Mouse (Mus musculus) yolk sac, embryonic 10.5 days (tissue): ENCODE data around the gene Gstp3.
"Not testable (repeated sequence)": the region's sequence is repeated elsewhere in the genome, so short reads cannot be mapped to it uniquely, and the experiment has no call there.

Source experiments
- DNase-seq: peaks from one replicate; pipeline ENCODE4 v3.0.0-alpha.2; 2017; ENCODE audit warnings: low spot score

The Gstp3 gene

DNA sequence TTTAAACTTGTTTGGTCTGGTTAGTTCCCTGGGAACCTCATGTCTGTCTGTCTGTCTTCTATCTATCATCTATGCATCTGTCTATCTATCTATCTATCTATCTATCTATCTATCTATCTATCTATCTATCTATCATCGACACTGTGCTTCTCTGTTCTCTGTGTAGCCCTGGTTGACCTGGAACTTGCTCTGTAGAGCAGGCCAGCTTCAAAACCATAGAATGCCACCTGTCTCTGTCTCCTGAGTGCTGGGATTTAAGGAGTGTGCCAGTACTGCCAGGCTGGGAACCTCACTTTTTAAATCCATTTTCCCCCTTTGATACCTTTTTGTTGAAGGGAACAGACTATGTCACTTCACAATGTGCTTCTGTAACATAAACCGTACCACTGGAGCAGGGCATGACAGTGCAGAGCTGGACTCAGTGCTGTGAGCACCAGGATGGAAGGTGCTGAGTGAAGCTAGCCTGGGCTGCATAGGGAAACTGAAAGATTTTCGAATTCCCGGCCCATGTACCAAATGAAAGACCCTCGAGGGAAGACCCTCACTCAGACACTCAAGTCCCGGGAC, 1.6 kb upstream of the Gstp3 start:
- DNase-seq, result no peak

DNA sequence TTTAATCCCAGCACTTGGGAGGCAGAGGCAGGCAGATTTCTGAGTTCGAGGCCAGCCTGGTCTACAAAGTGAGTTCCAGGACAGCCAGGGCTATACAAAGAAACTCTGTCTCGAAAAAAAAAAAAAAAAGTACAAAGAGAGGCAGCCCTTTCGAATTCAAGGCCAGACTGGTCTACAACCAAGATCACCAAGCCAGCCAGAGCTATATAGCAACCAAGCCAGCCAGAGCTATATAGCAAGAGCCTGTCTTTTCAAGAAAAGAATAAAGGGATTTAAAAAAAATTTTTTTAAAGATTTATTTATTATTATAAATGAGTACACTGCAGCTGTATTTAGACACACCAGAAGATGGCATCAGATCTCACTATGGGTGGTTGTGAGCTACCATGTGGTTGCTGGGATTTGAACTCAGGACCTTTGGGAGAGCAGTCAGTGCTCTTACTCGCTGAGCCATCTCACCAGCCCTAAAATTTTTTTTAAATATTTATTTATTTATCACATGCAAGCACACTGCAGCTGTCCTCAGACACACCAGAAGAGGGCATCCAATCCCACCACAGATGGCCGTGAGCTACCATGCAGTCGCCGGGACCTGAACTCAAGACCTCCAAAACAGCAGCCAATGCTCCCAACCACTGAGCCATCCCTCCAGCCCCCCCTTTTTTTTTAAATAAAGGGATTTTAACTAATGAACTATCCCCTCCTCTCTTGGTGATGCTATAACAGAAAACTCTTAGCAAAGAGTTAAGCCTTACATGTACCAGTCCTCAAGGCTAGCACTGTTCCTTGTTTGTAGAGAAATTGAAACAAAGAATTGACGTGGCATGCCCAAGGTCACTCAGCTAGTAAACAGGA, 902 bp upstream of the Gstp3 start:
- not testable (repeated sequence) for DNase-seq

DNA sequence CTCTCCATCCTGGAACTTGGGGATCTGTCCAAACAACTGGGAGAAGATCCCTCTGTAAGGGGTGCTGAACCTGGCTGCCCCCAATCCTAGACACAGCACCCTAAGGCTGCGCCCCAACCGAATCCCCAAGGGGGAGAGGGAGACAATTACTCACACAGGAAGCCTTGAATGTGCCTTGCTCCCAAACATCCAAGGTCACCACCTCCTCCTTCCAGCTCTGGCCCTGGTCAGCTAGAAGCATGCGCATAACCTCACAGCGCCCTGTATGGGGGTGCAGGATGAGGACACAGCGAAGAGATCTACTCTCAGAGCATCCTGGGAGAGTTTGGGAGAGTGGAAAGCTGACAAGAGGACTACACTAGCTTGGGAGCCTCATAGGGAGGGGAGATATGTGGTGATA, 788 bp downstream of the Gstp3 start:
- no peak for DNase-seq

DNA sequence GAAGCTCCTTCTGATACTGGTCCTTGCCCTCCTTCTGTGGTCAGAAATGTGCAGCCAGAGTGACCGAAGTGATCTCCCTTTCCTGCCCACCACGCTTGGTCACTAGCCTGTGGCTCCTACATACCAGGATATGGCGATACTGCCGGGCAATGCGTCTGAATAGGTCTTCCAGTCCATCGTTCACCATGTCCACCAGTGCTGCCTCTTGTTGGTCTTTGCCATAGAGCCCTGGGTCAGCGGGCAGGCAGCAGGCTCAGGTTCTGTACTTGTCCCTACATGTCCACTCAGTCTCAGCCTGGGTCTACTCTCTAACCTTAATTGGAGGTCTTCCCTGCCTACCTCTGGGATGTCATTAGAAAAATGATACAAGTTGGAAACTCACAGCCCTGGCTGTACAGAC, 1.4 kb downstream of the Gstp3 start:
- DNase-seq, result no peak

DNA sequence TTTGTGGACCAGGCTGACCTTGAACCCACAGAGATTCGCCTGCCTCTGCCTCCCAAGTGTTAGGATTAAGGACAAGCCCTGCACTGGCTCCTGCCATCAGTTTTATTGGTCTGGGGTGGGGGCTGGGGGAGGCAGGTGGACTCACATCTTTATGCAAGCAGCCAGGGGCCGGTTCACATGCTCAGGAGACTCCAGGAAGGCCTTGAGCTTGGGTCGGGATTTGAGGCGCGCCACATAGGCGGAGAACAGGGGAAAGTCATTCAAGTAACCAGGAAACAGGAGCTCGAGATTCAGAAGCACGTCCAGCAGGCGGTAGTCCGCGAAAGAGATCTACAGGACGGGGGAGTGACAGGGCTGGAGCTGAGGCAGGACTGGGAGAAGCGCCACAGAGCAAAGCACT, 2.0 kb downstream of the Gstp3 start:
- no peak for DNase-seq

GRCm38 (mm10) chr19:4056727-4057126, 2.6 kb downstream of the Gstp3 start:
- no peak for DNase-seq

DNA sequence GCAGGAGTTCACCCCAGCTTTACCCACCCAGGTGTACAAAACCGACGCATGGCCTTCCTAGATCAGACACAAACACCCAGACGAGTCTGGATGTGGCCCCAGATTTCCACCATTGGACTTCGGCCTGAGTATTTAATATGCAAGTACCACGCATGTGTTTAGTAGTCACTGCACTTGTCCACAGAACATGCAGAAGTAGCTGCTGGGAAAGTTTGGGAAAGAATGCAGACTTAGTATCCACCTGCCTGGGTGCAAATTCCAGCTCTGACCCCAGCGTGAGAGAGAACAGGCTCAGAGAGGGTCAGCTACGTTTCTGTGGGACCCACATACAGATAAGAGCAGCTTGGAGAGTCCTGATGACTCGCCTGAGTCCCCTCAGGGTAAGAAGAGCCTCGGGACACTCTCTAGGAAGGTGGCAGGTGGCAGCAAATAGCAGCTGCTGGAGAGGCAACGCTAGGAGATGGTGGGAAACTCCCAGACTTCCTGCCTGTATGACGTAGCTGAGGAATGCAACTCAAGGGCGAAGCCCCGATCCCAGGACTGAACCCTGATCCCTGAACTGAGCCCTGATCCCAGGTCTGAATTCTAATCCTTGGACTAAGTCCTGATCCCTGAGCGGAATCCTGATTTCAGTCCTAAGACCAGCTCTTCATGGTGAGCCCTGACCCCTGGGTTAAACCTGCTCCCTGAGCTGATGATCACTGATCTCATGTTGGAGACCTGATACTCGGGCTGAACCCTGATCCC, 3.2 kb downstream of the Gstp3 start:
- peak; percentile 69 for DNase-seq

DNA sequence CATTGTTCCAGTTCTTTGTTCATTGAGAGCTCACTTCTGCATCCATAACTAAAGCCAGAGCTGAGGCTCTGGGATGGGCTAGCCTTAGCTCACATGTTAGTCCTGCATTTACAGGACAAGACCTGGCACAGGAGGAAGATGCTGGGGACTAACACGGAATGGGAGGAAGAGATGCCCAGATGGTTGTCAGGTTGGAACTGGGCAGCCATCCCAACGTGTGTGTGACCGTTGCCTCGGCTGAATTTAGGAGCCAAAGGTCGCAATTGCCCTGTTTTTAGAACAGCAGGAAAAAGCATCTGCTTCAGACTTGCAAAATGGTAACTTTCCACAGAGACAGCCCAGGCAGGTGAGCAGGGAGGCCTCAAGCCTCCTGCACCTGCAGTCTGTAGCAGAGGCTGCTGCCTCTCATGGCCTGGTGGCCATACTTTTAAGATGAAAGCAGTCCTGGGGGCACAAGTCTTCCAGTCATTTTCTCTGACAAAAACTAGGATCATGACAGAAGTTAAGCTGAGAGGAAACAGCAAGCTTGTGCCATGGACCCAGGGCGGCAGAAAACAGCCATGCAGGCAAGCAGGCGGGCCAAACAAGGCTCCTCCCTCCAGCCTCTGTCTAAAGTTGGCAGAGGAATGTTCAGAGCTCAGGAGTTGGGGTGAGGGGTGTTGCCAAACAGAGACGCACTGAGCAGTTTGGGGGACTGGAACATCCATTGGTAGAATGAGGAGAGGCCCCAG, 4.0 kb downstream of the Gstp3 start:
- DNase-seq, result no peak

GRCm38 (mm10) chr19:4054613-4055012, 4.8 kb downstream of the Gstp3 start:
- no peak for DNase-seq

GRCm38 (mm10) chr19:4052516-4053030, 6.8 kb downstream of the Gstp3 start:
- DNase-seq, result no peak

DNA sequence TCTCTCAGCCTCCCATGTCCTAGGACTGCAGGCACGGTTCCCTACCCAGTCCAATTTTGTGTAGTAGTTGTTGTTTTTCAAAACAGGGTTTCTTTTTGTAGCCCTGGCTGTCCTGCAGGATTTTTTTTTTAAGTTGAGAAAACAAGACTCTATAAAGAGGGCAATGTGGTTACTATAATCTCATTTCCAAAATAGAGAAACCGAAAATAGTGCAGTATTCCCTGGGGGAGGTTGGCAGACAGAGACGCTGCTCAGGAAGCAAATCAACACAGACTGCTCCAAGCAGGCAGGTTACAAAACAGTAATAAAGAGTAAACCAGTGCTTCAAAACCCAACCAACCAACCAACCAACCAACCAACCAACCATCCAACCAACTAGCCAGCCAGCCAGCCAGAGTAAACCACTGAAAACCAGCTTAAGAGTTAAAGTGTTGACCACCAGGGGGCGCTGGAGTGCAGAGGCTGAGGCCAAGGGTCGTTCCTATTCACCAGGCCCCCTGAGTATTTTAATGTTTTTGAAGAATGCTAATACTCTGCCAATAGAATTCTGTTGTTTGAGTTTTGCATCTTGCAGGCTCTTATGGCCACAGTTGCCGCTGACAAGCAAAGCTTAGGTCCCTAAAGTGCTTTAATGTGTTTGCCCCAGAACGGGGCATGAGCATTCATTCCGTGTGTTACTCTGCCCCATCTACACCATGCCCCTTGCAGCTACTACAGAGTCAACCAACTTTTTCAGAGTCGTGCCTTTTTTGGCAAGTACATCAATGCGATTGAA, 7.4 kb downstream of the Gstp3 start:
- DNase-seq, result no peak

GRCm38 (mm10) chr19:4051016-4051415, 8.4 kb downstream of the Gstp3 start:
- DNase-seq, result no peak

DNA sequence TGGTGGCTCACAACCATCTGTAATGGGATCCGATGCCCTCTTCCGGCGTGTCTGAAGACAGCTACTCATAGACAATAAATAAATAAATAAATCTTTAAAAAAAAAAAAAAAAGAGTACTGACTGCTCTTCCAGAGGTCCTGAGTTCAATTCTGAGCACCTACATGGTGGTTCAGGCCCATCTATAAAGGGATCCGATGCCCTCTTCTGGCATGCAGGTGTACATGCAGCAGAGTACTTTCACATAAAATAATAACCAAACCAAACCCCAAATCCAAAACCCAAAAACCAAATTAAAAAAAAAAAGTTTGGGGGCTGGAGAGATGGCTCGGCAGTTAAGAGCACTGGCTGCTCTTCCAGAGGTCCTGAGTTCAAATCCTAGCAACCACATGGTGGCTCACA, 10.3 kb downstream of the Gstp3 start:
- not testable (repeated sequence) for DNase-seq

GRCm38 (mm10) chr19:4047859-4048258, 11.5 kb downstream of the Gstp3 start:
- peak; percentile 47 for DNase-seq

GRCm38 (mm10) chr19:4046866-4047254, 12.5 kb downstream of the Gstp3 start:
- peak; percentile 75 for DNase-seq

DNA sequence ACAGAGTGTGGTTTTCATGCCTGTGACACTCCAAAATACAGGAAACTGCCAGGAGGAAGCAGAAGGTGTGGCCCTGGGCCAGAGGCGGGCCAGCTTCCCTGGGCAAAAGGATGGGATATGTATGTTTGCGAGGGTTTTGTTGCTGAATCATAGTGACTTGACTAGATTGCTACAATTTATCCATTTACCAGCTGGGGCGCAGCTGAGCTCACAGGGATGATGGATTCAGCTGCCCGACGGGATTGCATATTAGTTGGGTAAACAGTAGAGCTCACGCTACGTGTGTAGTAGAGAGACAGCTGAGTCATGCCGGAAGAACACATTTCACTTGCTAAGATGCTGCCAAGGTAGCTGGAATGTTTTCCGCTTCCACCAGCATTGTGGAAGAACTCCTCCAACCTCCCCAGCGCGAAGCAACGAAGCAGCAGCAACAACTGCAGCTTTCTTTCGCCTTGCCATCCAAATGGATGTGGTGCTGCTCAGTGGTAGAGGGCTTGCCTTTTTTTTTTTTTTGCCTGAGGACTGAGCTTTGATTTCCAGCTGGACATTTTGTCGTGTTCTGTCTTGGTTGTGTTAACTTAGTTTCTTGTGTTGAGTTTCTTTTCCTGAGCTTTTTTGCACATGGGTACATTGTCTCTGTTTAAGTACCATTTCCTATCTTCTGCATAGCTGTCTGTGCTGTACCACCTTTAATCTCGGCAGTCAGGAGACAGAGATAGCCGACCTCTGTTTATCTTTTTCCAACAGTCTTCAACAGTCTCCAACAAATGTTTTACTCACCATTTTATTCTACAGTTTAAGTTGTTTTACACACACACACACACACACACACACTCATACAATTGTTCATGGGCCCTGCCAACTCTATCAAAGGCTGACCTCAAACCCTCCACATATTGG, 13.2 kb downstream of the Gstp3 start, which contains the start of gene Gstp2:
Gstp2 (minus strand) TSS at position 58 of the 900 bp plus-strand sequence.
- peak; percentile 72 for DNase-seq

DNA sequence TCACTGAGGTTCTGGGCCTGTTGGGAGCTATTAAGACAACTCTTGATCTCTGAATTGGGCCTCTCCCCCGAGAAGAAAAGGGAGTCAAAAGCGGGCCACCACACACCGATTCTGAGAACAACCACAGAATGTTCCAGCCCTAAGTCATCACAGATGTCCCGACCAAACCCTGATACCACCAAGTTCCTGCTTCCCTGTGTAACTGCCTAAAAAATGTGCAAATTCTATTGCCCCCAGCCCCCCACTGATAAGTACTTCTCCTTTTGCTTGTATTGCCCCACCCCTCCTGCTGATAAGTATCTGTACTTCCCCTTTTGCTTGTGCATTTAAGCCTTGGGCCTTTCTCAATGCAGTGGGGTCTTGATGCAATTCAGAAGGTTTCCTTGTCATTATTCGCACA, 15.3 kb downstream of the Gstp3 start:
- not testable (repeated sequence) for DNase-seq

GRCm38 (mm10) chr19:4042124-4042523, 17.2 kb downstream of the Gstp3 start:
- no peak for DNase-seq

GRCm38 (mm10) chr19:4041500-4041899, 17.9 kb downstream of the Gstp3 start:
- DNase-seq, result not testable (repeated sequence)

DNA sequence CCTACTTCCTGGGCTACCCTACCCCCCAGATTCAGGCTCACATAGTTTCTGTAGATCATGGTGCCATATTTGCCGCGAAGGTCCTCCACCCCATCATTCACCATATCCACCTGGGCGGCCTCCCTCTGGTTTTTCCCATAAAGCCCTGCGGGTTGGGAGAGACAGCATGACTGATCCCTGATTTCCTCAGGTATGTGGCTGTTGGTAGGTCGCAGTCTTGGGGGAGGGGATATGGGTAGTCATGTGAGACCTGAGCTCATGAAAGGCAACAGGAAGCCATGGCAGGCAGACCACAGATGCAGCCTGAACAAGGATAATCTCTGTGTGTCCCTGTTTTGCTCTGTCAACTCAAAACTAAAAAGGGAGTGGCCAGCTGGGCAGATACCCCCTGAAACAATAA, 18.4 kb downstream of the Gstp3 start:
- not testable (repeated sequence) for DNase-seq
